Mouse (Mus musculus) heart, embryonic 16.5 days (tissue): ENCODE data around the gene Jpt1. TPM values are rescaled to one million over a fixed set of nuclear protein-coding genes. Genes with fewer than 3 reads are reported as not detected.
"Not testable (repeated sequence)": the region's sequence is repeated elsewhere in the genome, so short reads cannot be mapped to it uniquely, and the experiment has no call there.

Experiments used
- ATAC-seq: fragments of 200-750 bp; cut with Nextera tagmentation; replicated peaks from 2 replicates; pipeline ENCODE4 v1.8.0; 2017; ENCODE audit warnings: moderate number of reproducible peaks; ENCODE audit not compliant: insufficient read depth, low FRiP score; ENCODE audit errors: extremely low read depth
- H3K27ac ChIP-seq: fragments of 300-500 bp; sonication (generic); 2 replicates; pipeline ENCODE4 v1.5.1; 2014; ENCODE audit warnings: mild to moderate bottlenecking, low read length, control low read depth, moderate library complexity
- H3K27me3 ChIP-seq: fragments of 300-500 bp; sonication (generic); 2 replicates; pipeline ENCODE4 v1.6.1; 2014; ENCODE audit warnings: low read length, mixed read lengths; ENCODE audit not compliant: control insufficient read depth, insufficient read depth
- H3K36me3 ChIP-seq: fragments of 300-500 bp; sonication (generic); 2 replicates; pipeline ENCODE4 v1.6.1; 2014; ENCODE audit not compliant: control insufficient read depth, insufficient read depth
- H3K4me1 ChIP-seq: fragments of 300-500 bp; sonication (generic); 2 replicates; pipeline ENCODE4 v1.6.1; 2014; ENCODE audit warnings: low read length, mixed read lengths; ENCODE audit not compliant: control insufficient read depth, insufficient read depth
- H3K4me2 ChIP-seq: fragments of 300-500 bp; sonication (generic); 2 replicates; pipeline ENCODE4 v1.6.1; 2014; ENCODE audit warnings: low read depth, mild to moderate bottlenecking, control low read depth, low read length
- H3K4me3 ChIP-seq: fragments of 300-500 bp; sonication (generic); 2 replicates; pipeline ENCODE4 v1.5.1; 2014; ENCODE audit warnings: mild to moderate bottlenecking, control low read depth, low read length
- H3K9ac ChIP-seq: fragments of 300-500 bp; sonication (generic); 2 replicates; pipeline ENCODE4 v1.6.1; 2014; ENCODE audit warnings: low read length, control low read depth
- H3K9me3 ChIP-seq: fragments of 300-500 bp; sonication (generic); replicated peaks from 2 replicates; pipeline ENCODE4 v1.6.1; 2016; ENCODE audit warnings: low read length; ENCODE audit not compliant: control insufficient read depth
- WGBS: fragments of 180-500 bp; shearing (Covaris S2); extraction: QIAGEN DNeasy Blood & Tissue Kit; methylation state at CpG from one replicate; pipeline ENCODE4 v1.1.7; 2014; 5-methylcytosine and 5-hydroxymethylcytosine counted together
- polyA plus RNA-seq: library from polyadenylated mRNA; unstranded; fragments of >200 nt; fragmentation: Nextera tagmentation; extraction: Ambion mirVana; gene quantifications from 2 replicates; pipeline ENCODE4 v1.2.1, GENCODE M21; 2015

Jpt1 gene
- polyA plus RNA-seq, 1 experiment from 2014 or later, result 525 TPM

DNA sequence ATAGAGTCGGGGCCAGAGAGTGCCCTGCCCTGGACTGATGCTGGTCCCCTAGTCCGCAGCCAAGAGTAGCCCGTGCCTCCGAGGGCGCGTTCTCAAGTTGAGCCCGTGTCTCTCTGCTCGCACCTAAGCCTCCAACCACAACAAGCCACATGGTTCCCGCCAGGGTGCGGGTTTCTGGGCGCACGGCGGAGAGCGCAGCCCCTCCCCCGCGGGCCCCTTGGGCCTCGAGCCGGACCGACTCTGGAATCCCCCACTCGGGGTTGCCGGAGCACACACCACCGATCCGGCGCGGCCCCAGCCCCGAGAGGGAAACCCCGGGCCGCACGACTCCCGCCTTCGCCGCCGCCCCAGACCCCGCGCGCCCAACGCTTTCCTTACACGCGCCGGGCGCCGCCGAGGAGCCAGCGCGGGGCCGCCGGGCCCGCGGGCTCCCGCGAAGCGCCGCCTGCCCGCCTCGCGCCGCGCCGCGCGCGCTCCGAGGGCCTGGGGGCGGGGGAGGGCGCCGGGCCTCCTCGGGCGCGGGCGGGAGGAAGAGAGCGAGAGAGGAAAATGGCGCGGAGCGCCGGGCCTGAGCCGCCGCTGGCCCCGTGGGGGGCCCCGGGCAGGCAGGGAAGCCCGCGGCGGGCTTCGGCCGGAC is 21.3 kb upstream of the Jpt1 start:
- WGBS, result under 1% methylated on average over 77 of the region's 84 CpGs
- H3K27me3 ChIP-seq, result no peaks in the 10 kb centered on the region
- H3K4me1 ChIP-seq, result peaks cover 9% of the 10 kb centered on the region
- no peaks in the 10 kb centered on the region for H3K9me3 ChIP-seq
- ATAC-seq, result peak; percentile 79
- peaks cover 23% of the 10 kb centered on the region for H3K36me3 ChIP-seq
- H3K27ac ChIP-seq, result peak overlapping the region; percentile 100
- H3K4me3 ChIP-seq, result peak overlapping the region; percentile 92
- H3K4me2 ChIP-seq, result peak overlapping the region; percentile 76
- peak overlapping the region; percentile 98 for H3K9ac ChIP-seq

DNA sequence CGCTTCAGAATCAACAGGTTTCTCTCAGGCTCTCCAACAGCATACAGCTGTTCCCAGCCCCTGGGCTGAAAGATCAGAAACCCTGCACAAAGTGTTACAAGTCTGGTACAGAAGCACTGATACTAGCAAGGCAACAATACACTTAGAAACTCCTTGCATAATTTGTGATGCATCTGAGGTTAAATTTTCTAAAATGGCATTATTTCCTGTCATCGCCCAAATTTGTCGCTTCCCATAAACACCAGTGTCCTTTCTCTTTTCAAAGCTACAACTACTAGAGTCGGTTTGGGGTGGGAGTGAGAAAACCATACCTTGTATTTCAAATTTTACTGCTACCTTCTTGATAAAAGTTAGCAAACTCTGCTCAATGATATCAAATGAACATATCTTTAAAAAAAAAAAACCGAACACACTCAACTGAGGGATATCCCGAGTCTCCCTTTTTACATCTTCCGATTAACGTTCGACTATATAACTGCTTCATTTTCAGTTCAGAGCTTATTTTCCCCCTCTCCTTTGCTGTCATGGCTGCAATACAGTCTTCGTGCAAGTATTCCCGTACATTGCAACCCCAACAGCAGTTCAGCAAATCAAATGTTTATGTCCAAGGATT is 20.7 kb upstream of the Jpt1 start:
- WGBS, result 3% methylated on average over 11 of the region's 11 CpGs

GRCm38 (mm10) chr11:115526446-115526845 is 12.3 kb upstream of the Jpt1 start:
- not testable (repeated sequence) for H3K9me3 ChIP-seq, H3K4me2 ChIP-seq, H3K27ac ChIP-seq, H3K4me3 ChIP-seq, H3K9ac ChIP-seq, ATAC-seq, H3K4me1 ChIP-seq, H3K27me3 ChIP-seq
- peaks cover 48% of the 10 kb centered on the region for H3K36me3 ChIP-seq
- 78% methylated on average over 3 of the region's 3 CpGs for WGBS

More for the DNA sequence above, 20.7 kb upstream of the Jpt1 start:
- Histone ChIP-seq H3K27me3 (no peaks in the 10 kb centered on the region), H3K27ac (peak overlapping the region; percentile 100), H3K36me3 (peaks cover 27% of the 10 kb centered on the region), H3K9me3 (no peaks in the 10 kb centered on the region), H3K4me2 (peak overlapping the region; percentile 76), H3K4me1 (peaks cover 9% of the 10 kb centered on the region), H3K4me3 (peak overlapping the region; percentile 92), H3K9ac (peak overlapping the region; percentile 98)
- ATAC-seq, result no peak

DNA sequence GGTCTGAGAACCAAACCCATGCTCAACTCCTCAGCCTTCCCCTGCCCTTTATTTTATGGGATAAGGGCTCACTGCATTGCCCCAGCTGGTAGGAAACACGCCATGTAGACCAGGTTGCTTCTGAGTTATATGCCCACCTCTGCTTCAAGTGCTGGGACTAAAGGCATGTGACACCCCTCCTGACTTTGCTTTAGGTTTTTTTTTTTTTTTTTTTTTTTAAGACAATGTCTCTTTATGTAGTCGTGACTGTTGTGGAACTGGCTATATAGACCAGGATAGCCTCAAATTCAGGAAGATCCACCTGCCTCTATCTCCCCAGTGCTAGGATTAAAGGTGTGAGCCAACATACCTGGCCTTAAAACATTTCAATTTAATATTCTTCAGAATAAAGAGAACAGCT is 8.5 kb upstream of the Jpt1 start:
- Histone ChIP-seq H3K4me3 (no peak overlapping the region), H3K27me3 (no peaks in the 10 kb centered on the region), H3K27ac (no peak overlapping the region), H3K9ac (no peak overlapping the region), H3K36me3 (peaks cover 30% of the 10 kb centered on the region), H3K4me2 (no peak overlapping the region), H3K4me1 (peaks cover 14% of the 10 kb centered on the region), H3K9me3 (no peaks in the 10 kb centered on the region)
- ATAC-seq, result no peak
- WGBS, result 75% methylated on average over 2 of the region's 2 CpGs

GRCm38 (mm10) chr11:115522238-115522637 is 8.1 kb upstream of the Jpt1 start:
- H3K9me3 ChIP-seq, result no peaks in the 10 kb centered on the region
- H3K27ac ChIP-seq, result no peak overlapping the region
- 89% methylated on average over 2 of the region's 2 CpGs for WGBS
- H3K4me3 ChIP-seq, result no peak overlapping the region
- H3K36me3 ChIP-seq, result peaks cover 30% of the 10 kb centered on the region
- no peak overlapping the region for H3K4me2 ChIP-seq
- no peak overlapping the region for H3K9ac ChIP-seq
- no peak for ATAC-seq
- H3K27me3 ChIP-seq, result no peaks in the 10 kb centered on the region
- peaks cover 14% of the 10 kb centered on the region for H3K4me1 ChIP-seq

DNA sequence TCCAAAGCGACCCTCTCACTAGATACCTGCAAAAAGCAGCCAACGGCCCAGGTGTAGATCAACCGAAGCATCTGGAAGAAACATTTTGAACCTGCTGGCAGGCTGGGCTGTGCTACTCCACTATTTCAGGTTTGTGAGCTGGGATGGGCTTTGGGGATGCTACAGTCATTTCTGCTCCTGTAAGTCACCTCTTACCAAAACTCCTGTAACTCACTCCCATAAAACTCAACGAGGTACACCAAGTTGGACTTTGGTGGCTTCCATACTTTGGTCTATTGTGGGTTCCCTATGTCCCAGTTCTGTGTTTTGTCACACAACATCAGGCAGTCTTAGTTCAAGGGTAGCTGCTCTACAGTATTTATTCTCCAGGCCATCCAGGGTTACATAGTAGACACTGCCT is 6.9 kb upstream of the Jpt1 start:
- ATAC-seq, result no peak
- H3K27ac ChIP-seq, result peak overlapping the region; percentile 91
- H3K9ac ChIP-seq, result no peak overlapping the region
- H3K36me3 ChIP-seq, result peaks cover 21% of the 10 kb centered on the region
- no peak overlapping the region for H3K4me3 ChIP-seq
- peaks cover 17% of the 10 kb centered on the region for H3K4me1 ChIP-seq
- H3K9me3 ChIP-seq, result no peaks in the 10 kb centered on the region
- H3K27me3 ChIP-seq, result no peaks in the 10 kb centered on the region
- 81% methylated on average over 4 of the region's 4 CpGs for WGBS
- H3K4me2 ChIP-seq, result no peak overlapping the region

DNA sequence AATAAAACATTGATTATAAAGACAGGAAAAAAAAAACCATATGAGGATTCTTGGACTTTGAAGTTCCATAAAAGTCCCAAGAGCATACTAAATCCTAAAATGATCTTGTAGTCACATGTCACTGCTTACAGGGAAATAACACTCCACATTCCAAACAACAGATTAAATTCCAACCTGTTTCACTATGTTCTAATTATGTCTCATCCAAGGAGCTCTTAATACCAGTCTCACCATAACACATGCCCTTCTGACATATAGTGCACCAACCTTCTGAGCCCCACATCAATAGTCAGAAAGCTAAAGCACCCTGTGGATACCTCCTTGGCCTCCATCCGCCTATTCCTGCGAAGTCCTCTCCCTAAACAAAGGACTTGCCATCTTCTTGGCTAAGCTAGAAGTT is 6.0 kb upstream of the Jpt1 start:
- 68% methylated on average over 2 of the region's 2 CpGs for WGBS
- H3K4me2 ChIP-seq, result no peak overlapping the region
- H3K4me3 ChIP-seq, result no peak overlapping the region
- ATAC-seq, result peak; percentile 81
- peaks cover 12% of the 10 kb centered on the region; the same call in 1 of the 2 replicates for H3K36me3 ChIP-seq
- H3K9me3 ChIP-seq, result no peaks in the 10 kb centered on the region
- peaks cover 17% of the 10 kb centered on the region for H3K4me1 ChIP-seq
- H3K27me3 ChIP-seq, result no peaks in the 10 kb centered on the region
- H3K9ac ChIP-seq, result peak overlapping the region; percentile 52; the same call in 1 of the 2 replicates
- H3K27ac ChIP-seq, result peak overlapping the region; percentile 91

DNA sequence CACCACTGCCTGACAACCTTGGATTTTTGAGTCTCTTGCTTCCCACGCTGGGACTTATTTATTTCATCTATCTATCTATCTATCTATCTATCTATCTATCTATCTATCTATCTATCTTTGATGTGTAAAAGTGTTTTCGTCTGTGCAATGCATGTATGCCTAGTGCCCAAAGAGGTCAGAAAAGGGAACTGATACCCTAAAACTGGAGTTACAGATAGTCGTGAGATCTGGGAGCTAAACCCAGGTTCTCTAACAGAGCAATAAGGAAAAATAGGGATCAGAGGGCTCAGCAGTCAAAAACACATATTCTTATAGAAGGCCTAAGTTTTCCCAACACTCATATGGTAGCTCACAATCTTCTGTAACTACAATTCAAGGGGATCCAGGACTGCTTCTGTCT is 5.4 kb upstream of the Jpt1 start:
- WGBS, result 79% methylated on average over 3 of the region's 3 CpGs
- Histone ChIP-seq H3K9ac (no peak overlapping the region), H3K27ac (peak overlapping the region; percentile 77), H3K36me3 (peaks cover 10% of the 10 kb centered on the region; the same call in 1 of the 2 replicates), H3K4me1 (peaks cover 19% of the 10 kb centered on the region), H3K4me3 (no peak overlapping the region), H3K4me2 (no peak overlapping the region), H3K9me3 (no peaks in the 10 kb centered on the region), H3K27me3 (no peaks in the 10 kb centered on the region)
- ATAC-seq, result no peak

DNA sequence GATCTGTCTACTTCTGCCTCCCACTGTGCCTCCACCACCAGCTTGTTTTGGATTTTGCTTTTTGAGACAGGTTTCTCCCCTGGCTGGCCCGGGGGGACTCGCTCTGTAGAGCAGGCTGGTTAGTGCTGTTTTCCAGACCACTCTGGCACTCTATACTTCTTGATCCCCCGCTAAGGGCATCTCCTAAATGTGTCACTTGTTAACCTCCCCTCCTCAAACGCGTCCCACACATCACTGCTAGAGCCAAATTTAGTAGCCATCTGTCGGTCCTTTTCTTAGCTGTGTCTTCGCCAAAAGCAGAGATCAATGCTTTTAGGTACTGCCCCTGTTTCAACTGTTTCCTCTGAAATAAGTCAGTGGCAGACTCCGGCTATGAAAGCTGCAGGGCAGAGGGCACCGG is 4.5 kb upstream of the Jpt1 start:
- ATAC-seq, result no peak
- H3K4me3 ChIP-seq, result no peak overlapping the region
- peaks cover 3% of the 10 kb centered on the region; the same call in 1 of the 2 replicates for H3K36me3 ChIP-seq
- H3K9ac ChIP-seq, result peak overlapping the region; percentile 48
- peak overlapping the region; percentile 56 for H3K27ac ChIP-seq
- H3K9me3 ChIP-seq, result no peaks in the 10 kb centered on the region
- 50% methylated on average over 9 of the region's 9 CpGs for whole genome bisulfite sequencing
- no peaks in the 10 kb centered on the region for H3K27me3 ChIP-seq
- no peak overlapping the region for H3K4me2 ChIP-seq
- peaks cover 19% of the 10 kb centered on the region for H3K4me1 ChIP-seq
